Mouse (Mus musculus): ENCODE measurements around the gene Entpd5. TPM values are rescaled to one million over a fixed set of nuclear protein-coding genes. Genes with fewer than 3 reads are reported as not detected.

Entpd5 gene
- polyA plus RNA-seq, 1 experiment from 2014 or later: 18.1 TPM

- H3K36me3 ChIP-seq (ENCODE audit: control insufficient read depth, insufficient read depth): no peaks in the 10 kb centered on the region; the same call in none of the 2 replicates
- H3K4me2 ChIP-seq (ENCODE audit: low read depth, low read length): no peak overlapping the region
- no peak overlapping the region for H3K9ac ChIP-seq (ENCODE audit: low read depth, low read length)
- 59% methylated on average over 4 of the region's 4 CpGs for WGBS (ENCODE audit: insufficient replicate concordance)
- no peak overlapping the region for H3K4me3 ChIP-seq (ENCODE audit: low read depth, low read length)
- no peaks in the 10 kb centered on the region for H3K4me1 ChIP-seq (ENCODE audit: control insufficient read depth, low read depth, low read length)
- no peak overlapping the region for H3K27ac ChIP-seq (ENCODE audit: low read length)
- ATAC-seq (ENCODE audit: low read depth): no peak
- no peaks in the 10 kb centered on the region; the same call in 1 of the 2 replicates for H3K27me3 ChIP-seq (ENCODE audit: control insufficient read depth, insufficient read depth, low read depth, low read length)
- no peaks in the 10 kb centered on the region for H3K9me3 ChIP-seq (replicated peaks; ENCODE audit: control insufficient read depth, low read length)
Measured at GRCm38 (mm10) chr12:84442526-84442925, 33.7 kb upstream of the Entpd5 start.

GRCm38 (mm10) chr12:84438697-84439096 lies 29.9 kb upstream of the Entpd5 start:
- Histone ChIP-seq H3K4me3 (ENCODE audit: low read depth, low read length) (no peak overlapping the region), H3K9me3 (replicated peaks; ENCODE audit: control insufficient read depth, low read length) (no peaks in the 10 kb centered on the region), H3K27me3 (ENCODE audit: control insufficient read depth, insufficient read depth, low read depth, low read length) (no peaks in the 10 kb centered on the region), H3K4me1 (ENCODE audit: control insufficient read depth, low read depth, low read length) (no peaks in the 10 kb centered on the region), H3K9ac (ENCODE audit: low read depth, low read length) (no peak overlapping the region), H3K4me2 (ENCODE audit: low read depth, low read length) (no peak overlapping the region), H3K36me3 (ENCODE audit: control insufficient read depth, insufficient read depth) (no peaks in the 10 kb centered on the region; the same call in none of the 2 replicates), H3K27ac (ENCODE audit: low read length) (no peak overlapping the region)
- 41% methylated on average over 2 of the region's 2 CpGs for WGBS (ENCODE audit: insufficient replicate concordance)
- ATAC-seq (ENCODE audit: low read depth): no peak

- Histone ChIP-seq H3K4me2 (ENCODE audit: low read depth, low read length) (no peak overlapping the region), H3K4me3 (ENCODE audit: low read depth, low read length) (no peak overlapping the region), H3K9me3 (replicated peaks; ENCODE audit: control insufficient read depth, low read length) (no peaks in the 10 kb centered on the region), H3K36me3 (ENCODE audit: control insufficient read depth, insufficient read depth) (no peaks in the 10 kb centered on the region; the same call in 1 of the 2 replicates), H3K27me3 (ENCODE audit: control insufficient read depth, insufficient read depth, low read depth, low read length) (no peaks in the 10 kb centered on the region), H3K27ac (ENCODE audit: low read length) (no peak overlapping the region), H3K4me1 (ENCODE audit: control insufficient read depth, low read depth, low read length) (no peaks in the 10 kb centered on the region), H3K9ac (ENCODE audit: low read depth, low read length) (no peak overlapping the region)
- 79% methylated on average over 2 of the region's 2 CpGs for WGBS (ENCODE audit: insufficient replicate concordance)
- no peak for ATAC-seq (ENCODE audit: low read depth)
Measured at GRCm38 (mm10) chr12:84429825-84430224, 21.0 kb upstream of the Entpd5 start.

GRCm38 (mm10) chr12:84423990-84424389 lies 15.2 kb upstream of the Entpd5 start:
- ATAC-seq (ENCODE audit: low read depth): no peak
- no peak overlapping the region for H3K4me3 ChIP-seq (ENCODE audit: low read depth, low read length)
- no peaks in the 10 kb centered on the region for H3K9me3 ChIP-seq (replicated peaks; ENCODE audit: control insufficient read depth, low read length)
- H3K27me3 ChIP-seq (ENCODE audit: control insufficient read depth, insufficient read depth, low read depth, low read length): no peaks in the 10 kb centered on the region
- 51% methylated on average over 3 of the region's 3 CpGs for WGBS (ENCODE audit: insufficient replicate concordance)
- H3K9ac ChIP-seq (ENCODE audit: low read depth, low read length): no peak overlapping the region
- H3K4me2 ChIP-seq (ENCODE audit: low read depth, low read length): no peak overlapping the region
- H3K27ac ChIP-seq (ENCODE audit: low read length): no peak overlapping the region
- H3K4me1 ChIP-seq (ENCODE audit: control insufficient read depth, low read depth, low read length): no peaks in the 10 kb centered on the region
- H3K36me3 ChIP-seq (ENCODE audit: control insufficient read depth, insufficient read depth): no peaks in the 10 kb centered on the region

GRCm38 (mm10) chr12:84417605-84417922 lies 8.7 kb upstream of the Entpd5 start:
- WGBS (ENCODE audit: insufficient replicate concordance): 34% methylated on average over 18 of the region's 18 CpGs
- Histone ChIP-seq H3K9ac (ENCODE audit: low read depth, low read length) (peak overlapping the region; percentile 84), H3K4me1 (ENCODE audit: control insufficient read depth, low read depth, low read length) (peaks cover 7% of the 10 kb centered on the region), H3K36me3 (ENCODE audit: control insufficient read depth, insufficient read depth) (no peaks in the 10 kb centered on the region), H3K27ac (ENCODE audit: low read length) (peak overlapping the region; percentile 94), H3K9me3 (replicated peaks; ENCODE audit: control insufficient read depth, low read length) (no peaks in the 10 kb centered on the region), H3K4me3 (ENCODE audit: low read depth, low read length) (peak overlapping the region; percentile 77), H3K27me3 (ENCODE audit: control insufficient read depth, insufficient read depth, low read depth, low read length) (no peaks in the 10 kb centered on the region), H3K4me2 (ENCODE audit: low read depth, low read length) (peak overlapping the region; percentile 70)
- no peak for ATAC-seq (ENCODE audit: low read depth)

- Histone ChIP-seq H3K36me3 (ENCODE audit: control insufficient read depth, insufficient read depth) (no peaks in the 10 kb centered on the region), H3K9ac (ENCODE audit: low read depth, low read length) (peak within 1 kb of the TSS; percentile 84), H3K4me2 (ENCODE audit: low read depth, low read length) (peak within 1 kb of the TSS; percentile 70), H3K9me3 (replicated peaks; ENCODE audit: control insufficient read depth, low read length) (no peaks in the 10 kb centered on the region), H3K4me3 (ENCODE audit: low read depth, low read length) (peak within 1 kb of the TSS; percentile 77), H3K27ac (ENCODE audit: low read length) (peak within 1 kb of the TSS; percentile 94), H3K4me1 (ENCODE audit: control insufficient read depth, low read depth, low read length) (peaks cover 7% of the 10 kb centered on the region), H3K27me3 (ENCODE audit: control insufficient read depth, insufficient read depth, low read depth, low read length) (no peaks in the 10 kb centered on the region)
- 2% methylated on average over 50 of the region's 50 CpGs for WGBS (ENCODE audit: insufficient replicate concordance)
- ATAC-seq (ENCODE audit: low read depth): peak; percentile 99
Measured at GRCm38 (mm10) chr12:84416834-84417604, 8.2 kb upstream of the Entpd5 start, which contains the start of gene Rnf113a2. Rnf113a2 (plus strand) TSS chr12:84417196.

GRCm38 (mm10) chr12:84407874-84408818 lies 683 bp downstream of the Entpd5 start:
- H3K4me3 ChIP-seq (ENCODE audit: low read depth, low read length): peak overlapping the region; percentile 89
- no peaks in the 10 kb centered on the region for H3K9me3 ChIP-seq (replicated peaks; ENCODE audit: control insufficient read depth, low read length)
- under 1% methylated on average over 39 of the region's 52 CpGs for WGBS (ENCODE audit: insufficient replicate concordance)
- H3K4me2 ChIP-seq (ENCODE audit: low read depth, low read length): peak overlapping the region; percentile 98
- ATAC-seq (ENCODE audit: low read depth): peak; percentile 58
- peaks cover 11% of the 10 kb centered on the region for H3K4me1 ChIP-seq (ENCODE audit: control insufficient read depth, low read depth, low read length)
- H3K36me3 ChIP-seq (ENCODE audit: control insufficient read depth, insufficient read depth): no peaks in the 10 kb centered on the region
- no peaks in the 10 kb centered on the region for H3K27me3 ChIP-seq (ENCODE audit: control insufficient read depth, insufficient read depth, low read depth, low read length)
- peak overlapping the region; percentile 87 for H3K9ac ChIP-seq (ENCODE audit: low read depth, low read length)
- H3K27ac ChIP-seq (ENCODE audit: low read length): peak overlapping the region; percentile 78

- peaks cover 11% of the 10 kb centered on the region for H3K4me1 ChIP-seq (ENCODE audit: control insufficient read depth, low read depth, low read length)
- H3K4me3 ChIP-seq (ENCODE audit: low read depth, low read length): no peak overlapping the region
- H3K9me3 ChIP-seq (replicated peaks; ENCODE audit: control insufficient read depth, low read length): no peaks in the 10 kb centered on the region
- no peak overlapping the region for H3K4me2 ChIP-seq (ENCODE audit: low read depth, low read length)
- H3K27me3 ChIP-seq (ENCODE audit: control insufficient read depth, insufficient read depth, low read depth, low read length): no peaks in the 10 kb centered on the region
- WGBS (ENCODE audit: insufficient replicate concordance): 56% methylated on average over 4 of the region's 4 CpGs
- no peak overlapping the region for H3K9ac ChIP-seq (ENCODE audit: low read depth, low read length)
- no peak for ATAC-seq (ENCODE audit: low read depth)
- no peak overlapping the region for H3K27ac ChIP-seq (ENCODE audit: low read length)
- H3K36me3 ChIP-seq (ENCODE audit: control insufficient read depth, insufficient read depth): no peaks in the 10 kb centered on the region
Measured at GRCm38 (mm10) chr12:84407259-84407658, 1.6 kb downstream of the Entpd5 start.
